Mouse (Mus musculus) ovary, adult 18-20 months (tissue): ENCODE data around the gene Cmya5.
"Not testable (repeated sequence)": the region's sequence is repeated elsewhere in the genome, so short reads cannot be mapped to it uniquely, and the experiment has no call there.

Experiments
- DNase-seq: peaks from one replicate; pipeline ENCODE4 v3.0.0; 2022; ENCODE audit warnings: low spot score, mixed read lengths

Cmya5 gene

DNA sequence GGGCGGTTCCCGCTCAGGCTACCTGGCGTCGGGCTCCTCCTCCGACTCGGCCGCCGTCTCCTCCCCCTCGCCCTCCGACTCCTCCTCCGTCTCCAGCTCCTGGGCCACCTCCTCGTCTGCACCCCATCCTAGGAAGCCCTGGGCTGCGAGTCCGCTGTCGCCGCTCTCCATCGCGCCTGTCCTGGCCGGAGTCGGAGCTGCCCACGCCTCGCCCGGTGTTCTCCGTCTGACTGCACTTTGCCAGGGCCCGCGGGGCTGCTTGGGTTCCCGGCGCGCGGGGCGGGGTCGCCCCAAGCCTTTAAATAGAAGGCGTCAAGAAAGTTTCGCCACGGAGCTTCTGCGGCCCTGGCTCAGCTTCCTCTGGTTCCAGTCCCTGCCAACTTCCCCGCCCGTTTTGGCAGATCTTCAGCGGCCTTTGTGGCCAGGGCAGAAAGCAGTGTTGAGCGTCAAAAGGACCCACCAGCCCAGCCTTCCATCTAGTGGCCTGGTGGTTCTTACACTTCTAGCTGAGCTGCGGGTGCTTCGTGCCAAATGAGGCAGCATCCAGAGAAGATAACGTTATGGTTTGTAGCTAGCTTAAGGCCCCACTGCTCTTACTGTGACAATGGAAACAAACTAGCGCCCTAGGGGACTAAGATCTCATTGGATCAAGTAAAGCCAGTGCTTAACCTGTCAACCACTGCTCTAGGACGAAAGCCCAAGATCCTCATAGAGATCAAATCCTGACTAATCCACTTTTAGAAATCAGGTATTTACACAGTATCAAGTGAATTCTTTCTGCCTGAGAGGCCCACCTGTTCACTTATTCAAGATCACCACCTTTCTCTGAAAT is at the start of gene Cmya5:
TSS of gene Cmya5 (minus strand) at position 389 of the 832 bp plus-strand sequence.
- peak; percentile 82 for DNase-seq

DNA sequence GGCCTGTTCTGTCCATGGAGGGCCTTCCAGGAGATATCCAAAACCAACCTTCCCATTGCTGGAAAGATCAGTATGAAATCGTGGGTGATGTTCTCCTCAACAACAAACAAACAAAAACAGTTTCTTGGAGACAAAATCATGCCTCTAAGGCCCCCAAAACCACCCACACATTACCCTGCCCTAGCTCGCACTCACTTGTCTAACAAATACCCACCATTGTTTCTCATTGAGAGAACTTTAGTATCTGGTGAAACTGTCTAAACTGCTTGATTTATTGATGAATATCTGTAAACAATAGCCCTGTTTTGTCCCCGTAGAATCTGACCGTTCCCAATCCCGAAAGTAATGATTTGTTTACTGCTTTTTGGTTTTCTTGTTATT is 48.1 kb upstream of the Cmya5 start:
- no peak for DNase-seq

DNA sequence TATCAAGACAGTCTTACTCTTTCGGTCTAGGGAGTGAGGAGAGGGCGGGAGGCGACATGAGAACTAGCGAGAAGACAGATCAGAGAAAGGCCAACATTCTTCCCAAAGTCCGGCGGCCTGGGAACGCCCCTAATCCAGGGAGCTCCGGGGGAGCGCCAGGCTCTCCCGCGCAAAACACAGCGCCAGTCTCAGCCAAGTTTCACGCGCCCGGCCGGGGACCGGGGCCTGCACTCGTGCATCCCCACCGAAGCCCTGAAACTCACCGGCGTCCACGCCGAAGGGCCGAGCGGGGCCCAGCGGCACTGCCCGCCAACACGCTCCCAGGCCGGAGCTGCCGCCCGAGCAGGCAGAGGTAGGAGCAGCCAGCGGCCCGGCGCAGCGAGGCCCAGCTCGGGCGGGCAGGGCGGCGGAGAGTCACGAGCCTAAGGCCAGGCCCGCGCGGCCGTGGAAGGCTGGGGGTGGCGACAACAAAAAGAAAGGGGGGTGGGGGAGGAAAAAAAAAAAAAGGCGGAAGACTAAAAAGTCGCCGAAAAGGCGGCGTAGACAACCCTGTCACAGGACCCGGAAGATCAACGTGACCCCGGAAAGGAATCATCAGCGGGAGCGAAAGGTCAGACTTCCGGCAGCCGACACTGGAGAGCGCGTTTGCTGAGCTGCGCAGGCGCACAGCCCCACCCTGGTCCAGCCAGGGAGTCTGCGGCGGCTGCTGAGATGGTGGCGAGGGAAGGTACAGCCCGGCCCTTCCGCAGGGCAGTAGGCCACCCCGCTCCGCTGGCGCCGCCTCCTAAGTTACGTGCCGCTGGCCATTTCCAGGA is 47.5 kb upstream of the Cmya5 start, which contains the start of gene Tent2:
TSS of gene Tent2 (minus strand) at position 555 of the 815 bp plus-strand sequence.
- peak; percentile 96 for DNase-seq

DNA sequence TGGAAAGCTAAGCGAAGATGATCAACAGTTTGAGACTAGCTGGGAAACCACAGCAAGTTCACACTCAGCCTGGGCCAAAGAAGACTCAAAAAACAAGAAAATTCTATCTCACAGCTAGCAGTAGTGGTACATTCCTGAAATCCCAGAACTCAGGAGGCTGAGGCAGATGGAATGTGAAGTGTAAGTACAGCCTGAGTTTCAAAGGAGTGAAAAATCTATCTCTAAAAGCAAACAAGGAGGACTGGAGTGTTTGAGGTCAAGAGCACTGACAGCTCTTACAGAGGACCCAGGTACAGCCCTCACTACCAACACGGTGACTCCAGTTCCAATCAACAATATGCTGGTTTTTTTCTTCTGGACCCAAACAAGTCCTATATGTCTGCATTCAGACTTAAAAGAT is 44.9 kb upstream of the Cmya5 start:
- no peak for DNase-seq

DNA sequence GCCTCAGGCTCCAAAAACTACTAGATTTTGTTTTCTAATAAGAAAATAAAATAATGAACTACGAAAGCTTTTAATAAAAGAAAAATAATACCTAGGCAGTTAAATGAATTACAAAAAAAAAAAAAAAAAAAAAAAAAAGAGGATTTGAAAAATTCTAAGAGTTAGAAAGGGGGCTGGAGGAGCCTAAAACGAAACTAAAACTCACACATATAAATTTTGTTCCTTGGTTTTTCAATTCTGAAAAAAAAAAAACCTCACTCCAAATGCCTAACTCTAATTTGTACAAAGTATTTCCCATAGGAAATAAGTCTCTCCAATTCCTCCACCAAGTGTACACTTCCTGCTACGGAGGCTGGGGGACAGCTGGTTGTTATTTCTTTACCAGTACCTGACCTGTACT is 44.2 kb upstream of the Cmya5 start:
- no peak for DNase-seq

DNA sequence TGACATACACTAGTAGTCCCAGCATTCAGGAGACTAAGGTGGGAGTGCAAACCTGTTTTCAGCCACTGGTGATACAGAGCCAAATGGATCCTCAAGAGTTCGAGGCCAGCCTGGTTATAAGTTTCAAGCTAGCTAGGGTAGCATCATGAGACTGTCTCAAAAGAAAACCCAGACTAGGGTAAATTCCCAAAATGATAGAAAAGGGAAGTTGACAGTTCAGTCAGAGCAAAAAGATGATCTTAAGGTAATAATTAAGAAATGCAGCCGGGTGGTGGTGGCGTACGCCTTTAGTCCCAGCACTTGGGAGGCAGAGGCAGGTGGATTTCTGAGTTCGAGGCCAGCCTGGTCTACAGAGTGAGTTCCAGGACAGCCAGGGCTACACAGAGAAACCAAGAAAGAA is 43.3 kb upstream of the Cmya5 start:
- not testable (repeated sequence) for DNase-seq

DNA sequence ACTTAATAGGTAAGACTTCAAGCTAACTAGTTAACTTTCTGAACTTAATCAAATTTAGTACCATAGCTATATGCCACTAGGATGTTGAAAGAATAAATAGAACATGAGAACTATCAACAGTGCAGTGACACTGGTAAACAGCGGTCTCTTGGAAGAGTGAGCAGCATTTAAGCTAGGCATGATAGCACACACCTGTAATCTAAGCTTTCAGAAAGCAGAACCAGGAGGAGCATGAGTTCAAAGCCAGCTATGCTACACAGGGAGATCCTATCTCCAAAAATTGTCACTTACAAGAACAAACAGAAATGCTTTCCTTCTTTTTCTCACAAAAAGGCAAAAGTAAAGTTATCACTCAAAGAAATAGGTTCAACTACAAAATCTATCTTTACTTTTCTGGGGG is 35.8 kb upstream of the Cmya5 start:
- DNase-seq, result no peak

DNA sequence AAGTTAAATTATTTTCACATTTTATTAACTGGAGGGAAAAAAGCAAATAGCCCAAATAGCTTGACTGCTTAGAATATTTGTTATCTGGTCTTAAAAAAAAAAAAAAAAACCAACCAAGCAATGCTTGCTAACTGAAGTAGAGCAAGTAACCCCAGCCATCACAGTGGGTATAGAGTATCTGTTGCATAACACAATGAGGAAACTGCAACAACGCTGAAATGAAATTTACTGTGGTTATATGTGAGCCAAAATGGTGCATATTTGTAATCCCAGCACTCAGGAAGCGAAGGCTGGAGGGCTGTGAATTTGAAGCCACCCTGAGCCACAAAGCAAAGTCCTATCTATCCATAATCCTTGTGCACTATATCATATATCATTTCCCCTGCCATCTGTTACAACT is 35.0 kb upstream of the Cmya5 start:
- no peak for DNase-seq

DNA sequence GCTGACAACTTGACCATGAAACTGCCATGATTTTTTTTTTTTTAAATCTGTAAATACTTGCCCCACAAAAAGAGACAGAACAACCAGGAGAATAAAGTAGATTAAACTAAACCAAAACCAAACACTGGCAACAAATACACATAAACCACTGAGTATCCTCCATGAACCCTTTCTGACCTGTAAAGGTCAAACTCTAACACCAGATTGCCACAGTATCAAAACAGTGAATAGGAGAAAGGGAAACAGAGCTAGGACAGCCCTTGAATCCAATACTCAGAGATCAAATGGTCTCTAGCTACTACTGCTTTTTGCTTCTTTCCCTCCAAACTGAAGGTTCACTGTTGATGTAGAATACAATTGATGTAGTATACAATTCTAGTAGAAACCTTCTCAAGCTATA is 33.0 kb upstream of the Cmya5 start:
- DNase-seq, result no peak

DNA sequence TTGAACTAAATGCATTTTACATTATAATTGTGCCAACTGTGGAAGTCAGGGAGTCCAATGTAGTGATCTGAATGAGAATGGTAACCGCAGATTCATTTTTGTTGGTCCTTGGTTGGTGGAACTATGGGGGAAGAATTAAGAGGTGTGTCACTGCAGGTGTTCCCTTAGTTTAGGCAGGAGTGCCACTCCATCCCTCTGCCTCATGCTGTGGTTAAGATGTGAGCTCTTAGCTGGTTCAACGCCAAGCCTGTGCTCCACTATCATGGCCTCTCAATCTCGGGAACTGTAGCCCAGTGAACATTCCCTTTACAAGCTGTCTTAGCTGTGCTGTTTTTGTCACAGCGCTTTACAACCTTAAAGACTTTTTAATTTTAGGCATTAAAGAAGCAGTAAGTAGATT is 18.8 kb upstream of the Cmya5 start:
- DNase-seq, result no peak

DNA sequence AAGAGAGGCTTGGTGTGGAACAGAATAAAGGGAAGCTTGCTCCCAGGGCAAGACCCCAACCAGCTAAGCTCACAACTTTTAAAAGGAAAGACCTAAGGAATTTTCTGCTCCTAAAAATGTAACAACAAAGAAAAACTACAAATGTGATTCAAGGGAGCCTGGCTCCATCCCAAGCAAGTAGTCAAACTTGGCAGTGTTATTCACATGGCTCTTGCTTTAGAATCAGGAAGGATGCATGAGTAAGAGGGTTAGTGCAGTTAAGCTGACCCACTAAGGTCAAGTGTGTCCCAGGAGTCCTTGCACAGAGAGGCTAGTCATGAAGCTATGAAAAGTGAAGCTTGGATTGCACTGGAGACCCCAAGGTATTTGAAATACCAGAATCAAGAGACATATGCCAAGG is 17.9 kb upstream of the Cmya5 start:
- no peak for DNase-seq

DNA sequence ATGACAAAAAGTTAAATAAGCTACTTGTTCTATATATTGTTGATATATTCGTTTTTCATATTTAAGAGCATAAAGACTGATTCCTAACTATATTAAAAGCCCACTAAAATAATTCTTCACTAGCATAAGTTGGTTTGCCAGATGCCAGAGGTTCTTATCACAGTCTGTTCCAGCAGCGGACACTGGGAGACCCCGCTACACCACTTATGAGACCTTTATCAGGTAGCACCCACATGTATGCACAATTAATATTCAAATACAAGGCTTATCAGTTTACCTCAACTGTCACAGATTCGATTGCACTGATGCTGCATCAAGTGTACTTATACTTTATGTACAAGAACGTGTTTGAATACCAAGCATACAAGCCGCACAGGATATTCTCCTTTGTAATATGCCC is 13.7 kb upstream of the Cmya5 start:
- DNase-seq, result no peak

DNA sequence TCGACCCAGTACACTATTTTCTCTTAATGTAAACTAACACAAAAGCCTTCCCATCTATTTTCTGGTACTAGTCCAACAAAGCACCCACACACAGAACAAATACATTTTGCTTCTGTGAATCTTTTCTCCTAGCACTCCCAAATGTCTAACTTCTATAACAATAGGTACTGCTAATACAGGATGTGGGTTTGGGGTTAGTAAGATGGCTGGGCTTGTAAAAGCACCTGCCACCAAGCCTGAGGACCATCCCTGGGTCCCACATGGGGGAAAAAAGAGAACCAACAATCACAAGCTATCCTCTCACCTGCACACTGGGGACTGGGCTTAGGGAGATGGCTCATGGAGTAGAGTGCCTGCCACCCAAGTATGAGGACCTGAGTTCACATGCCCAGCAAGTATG is 8.8 kb upstream of the Cmya5 start:
- no peak for DNase-seq

DNA sequence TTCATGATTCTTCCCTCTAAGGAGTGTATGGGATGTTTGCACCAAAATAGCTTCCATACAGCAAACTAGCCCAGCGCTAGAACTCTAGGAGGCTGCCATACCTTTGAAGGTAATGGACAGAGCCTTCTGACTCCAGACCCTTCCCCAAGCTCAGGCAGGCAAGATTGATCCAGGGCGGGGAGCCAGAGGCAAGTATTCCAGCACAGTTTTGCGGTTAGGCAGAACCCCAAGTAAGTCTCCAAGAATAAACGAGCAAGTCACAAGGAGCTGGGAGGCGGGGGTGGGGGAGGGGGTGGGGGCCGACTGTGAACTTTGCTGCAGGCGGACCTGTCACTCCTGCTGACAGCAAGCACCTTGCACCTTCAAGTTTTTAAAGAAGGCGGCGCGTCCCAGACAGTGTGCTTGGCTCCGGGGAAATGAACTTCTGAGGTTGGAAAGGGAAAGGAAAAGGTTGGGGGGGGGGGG is 673 bp downstream of the Cmya5 start:
- no peak for DNase-seq

DNA sequence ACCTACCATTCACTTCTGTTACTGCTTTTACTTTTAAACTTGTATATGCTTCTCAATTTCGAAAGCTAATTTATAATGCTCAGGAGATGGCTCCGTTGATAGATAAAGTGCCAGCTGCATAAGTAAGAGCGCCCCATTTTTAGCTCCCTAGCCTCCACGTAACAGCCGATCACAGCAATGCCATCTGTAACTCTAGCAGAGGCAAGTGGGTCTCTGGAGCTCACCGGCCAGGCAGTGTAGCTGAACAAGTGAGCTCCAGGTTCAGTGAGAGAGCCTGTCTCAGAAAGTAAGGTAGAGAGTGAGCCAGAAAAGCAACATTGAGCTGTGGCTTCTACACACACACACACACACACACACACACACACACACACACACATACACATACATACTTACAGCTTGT is 3.3 kb downstream of the Cmya5 start:
- DNase-seq, result no peak

DNA sequence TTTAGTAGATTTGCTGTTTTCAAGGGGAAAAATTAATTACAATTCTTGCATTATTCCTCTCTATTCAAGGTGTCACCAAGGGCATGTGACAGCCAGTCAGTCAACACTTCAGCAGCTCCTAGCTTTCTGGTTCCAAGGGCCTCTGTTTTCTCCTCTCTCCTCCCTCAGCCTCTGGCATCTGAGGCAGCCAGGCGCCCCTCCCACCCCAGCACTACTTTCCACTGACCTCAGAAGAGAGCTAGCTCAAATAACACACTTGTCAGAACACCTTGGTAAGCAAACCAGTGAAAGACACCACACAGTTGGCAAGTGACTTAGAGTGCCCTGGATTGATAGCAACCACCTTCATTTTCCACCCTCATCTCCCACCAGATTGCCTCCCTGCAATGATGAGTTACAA is 6.5 kb downstream of the Cmya5 start:
- no peak for DNase-seq

DNA sequence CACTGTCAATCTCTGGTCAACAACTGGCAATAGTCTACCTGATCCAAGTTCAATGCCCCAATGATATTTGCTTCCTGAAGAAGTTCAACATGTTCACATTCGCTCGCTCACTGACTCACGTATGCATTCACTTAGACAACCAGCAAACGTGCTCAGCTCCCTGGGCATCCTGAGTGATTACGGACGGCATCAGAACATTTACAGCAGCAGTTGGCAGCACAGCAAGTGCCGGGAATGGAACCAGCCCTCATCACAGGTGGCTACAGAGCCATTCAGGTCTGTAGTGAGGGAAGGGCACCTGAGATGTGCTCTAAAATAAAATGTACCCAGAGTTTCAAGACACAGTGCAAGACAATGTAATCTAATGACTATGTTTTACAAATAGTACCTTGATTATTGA is 7.4 kb downstream of the Cmya5 start:
- no peak for DNase-seq

DNA sequence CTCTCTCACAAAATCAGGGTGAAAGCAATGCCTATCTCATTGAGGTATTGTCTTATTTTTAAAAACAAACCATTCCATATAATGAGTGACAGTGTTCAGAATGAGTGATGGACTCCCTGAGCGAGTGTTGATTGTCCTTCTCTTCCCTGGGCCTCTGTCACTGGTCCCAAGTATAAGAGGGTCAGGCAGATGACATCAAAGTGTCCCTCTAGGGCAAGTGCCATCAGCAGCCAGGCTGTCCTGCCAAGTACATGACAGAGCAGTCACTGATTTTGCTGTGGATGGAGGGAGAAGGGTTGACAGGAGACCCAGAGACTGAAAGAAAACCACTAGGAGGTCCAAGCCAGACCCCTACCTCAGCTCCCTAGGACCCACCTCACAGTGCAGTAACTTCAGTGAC is 8.3 kb downstream of the Cmya5 start:
- no peak for DNase-seq

DNA sequence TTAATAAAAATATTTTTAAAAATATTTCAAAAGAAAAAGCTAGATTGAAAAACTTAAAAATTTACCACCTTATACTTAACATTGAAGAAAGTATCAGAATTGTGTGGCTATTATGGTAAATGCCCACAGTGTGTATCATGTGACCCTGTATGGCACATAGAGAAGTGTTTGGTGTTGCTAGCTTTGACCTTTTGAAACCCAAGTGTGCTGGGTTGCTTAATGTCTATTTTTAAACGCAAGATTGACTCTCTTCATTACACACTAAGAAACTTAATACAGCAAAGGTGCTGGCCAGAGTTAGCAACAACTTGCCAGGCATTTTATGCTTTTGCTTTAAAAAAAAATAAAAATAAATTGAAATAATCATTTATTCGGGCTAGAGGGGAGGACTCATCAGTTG is 9.0 kb downstream of the Cmya5 start:
- DNase-seq, result no peak

DNA sequence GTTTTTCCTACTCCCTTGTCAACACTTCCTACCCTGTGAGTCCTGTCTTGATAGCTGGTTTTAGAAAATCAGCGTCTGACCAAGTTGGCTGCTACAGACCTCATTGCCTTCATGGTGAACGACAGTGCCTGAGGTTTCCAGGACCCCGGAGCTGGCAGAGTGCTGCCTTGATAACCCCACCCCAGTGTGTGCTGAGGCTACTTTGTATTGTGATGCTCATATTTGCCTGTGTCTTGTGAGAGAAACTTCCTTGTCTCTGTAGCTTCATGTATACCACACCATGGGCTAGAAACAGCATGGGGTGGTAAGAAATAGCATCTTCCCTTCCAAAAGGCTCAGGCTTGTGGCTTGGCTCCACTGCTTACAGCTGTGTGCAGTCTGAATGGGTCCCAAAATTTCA is 13.8 kb downstream of the Cmya5 start:
- DNase-seq, result no peak

DNA sequence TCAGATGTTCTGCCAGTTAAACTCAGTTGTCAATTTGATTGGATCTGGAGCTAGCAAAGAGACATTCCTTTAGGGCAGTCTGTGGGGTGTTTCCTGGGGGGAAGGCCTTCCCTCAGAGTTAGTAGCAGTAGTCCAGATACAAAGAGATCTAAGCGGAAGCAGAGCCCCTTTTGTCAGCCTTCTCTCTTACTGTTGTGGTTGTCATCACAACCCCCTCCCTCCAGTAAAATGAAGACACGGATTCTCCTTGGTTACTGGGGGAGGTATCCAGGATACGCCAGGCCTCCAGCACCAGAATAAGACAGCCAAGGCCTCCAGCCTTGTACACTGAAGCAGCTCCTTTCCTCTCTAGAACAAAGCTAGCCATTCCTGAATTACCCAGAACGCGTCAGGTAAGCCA is 15.6 kb downstream of the Cmya5 start:
- DNase-seq, result no peak

DNA sequence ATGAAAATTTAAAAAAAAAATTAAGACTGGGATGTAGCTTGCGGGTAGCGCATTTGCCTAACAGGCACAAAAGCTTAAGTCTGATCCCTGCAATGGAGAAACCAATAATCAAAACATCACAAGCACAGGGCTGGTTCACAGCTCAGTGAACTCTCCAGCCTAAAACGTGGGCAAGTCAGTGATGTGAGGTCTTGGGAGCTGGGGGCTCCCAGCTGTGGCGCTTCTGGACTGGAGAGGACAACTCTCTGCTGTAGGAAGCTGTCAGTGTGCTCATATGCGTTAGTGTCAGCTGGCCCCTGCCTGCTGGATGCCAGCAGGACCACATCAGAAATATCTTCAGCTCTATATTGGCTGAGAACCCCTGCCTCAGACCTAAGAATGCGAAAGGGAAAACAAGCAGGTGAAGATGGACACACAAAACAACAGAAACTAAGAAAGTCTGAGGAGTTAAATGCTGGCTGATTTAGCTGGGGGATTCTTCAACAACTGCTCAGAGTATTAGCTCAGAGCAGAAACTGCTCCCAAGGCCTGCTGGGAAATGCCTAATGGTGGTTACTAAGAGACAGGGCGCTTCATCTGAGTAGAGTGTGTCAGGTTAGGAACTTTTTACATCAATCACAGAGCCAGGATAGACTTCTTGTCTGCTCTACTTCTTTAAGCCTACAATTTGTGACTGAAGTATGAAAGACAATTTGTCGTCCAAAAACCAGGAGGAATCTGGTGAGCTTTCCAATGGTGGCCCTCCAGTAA is 16.2 kb downstream of the Cmya5 start:
- no peak for DNase-seq

DNA sequence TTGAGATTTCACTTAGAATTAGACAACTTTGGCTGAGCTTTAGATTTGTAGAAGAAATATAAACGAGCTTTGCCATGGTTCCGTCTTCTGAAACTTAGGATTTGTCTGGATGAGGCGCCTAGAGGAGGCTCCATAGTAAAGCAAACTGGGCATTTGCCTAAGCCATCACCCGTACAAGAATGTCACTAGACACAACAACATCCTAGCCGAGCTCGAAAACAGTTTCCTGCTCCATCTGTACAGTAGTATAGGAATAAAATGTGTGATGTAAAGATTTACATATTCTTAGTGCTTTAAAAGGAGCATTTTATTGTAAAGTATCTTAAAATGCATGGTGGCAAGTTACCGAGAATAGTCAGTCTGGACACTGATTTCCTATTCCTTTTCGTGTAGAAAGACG is 22.2 kb downstream of the Cmya5 start:
- no peak for DNase-seq
